Mouse (Mus musculus) Patski (cell line): ENCODE results near the gene Dennd1c. TPM values are rescaled to one million over a fixed set of nuclear protein-coding genes. Genes with fewer than 3 reads are reported as not detected.

Source experiments
- ATAC-seq: fragments of 100-300 bp; one replicate; pipeline ENCODE4 v1.8.0; 2021
- CTCF ChIA-PET: fragments of 350-600 bp; sonication (Branson Sonifier 250); formaldehyde crosslinking; loops from one replicate; lab custom pipeline; 2022; ENCODE audit warnings: inconsistent platforms; lab: Charles Lee
- POLR2A ChIA-PET: fragments of 350-600 bp; sonication (Branson Sonifier 250); formaldehyde crosslinking; loops from one replicate; lab custom pipeline; 2022; ENCODE audit warnings: antibody characterized with exemption, inconsistent platforms; lab: Charles Lee
- DNase-seq: peaks from one replicate; pipeline ENCODE4 v3.0.0-alpha.2; 2011; ENCODE audit warnings: low read depth, low spot score
- H3K27me3 ChIP-seq: fragments of 371-371 bp; one replicate; pipeline ENCODE4 v1.5.1; 2021
- CTCF ChIP-seq: fragments of 100-300 bp; IDR thresholded peaks from one replicate; pipeline ENCODE4 v1.5.1; 2021
- in situ Hi-C: fragments of 300-500 bp; cut with MboI; formaldehyde crosslinking; loops from 3 replicates; pipeline ENCODE4 v1.11.1; 2018; ENCODE audit warnings: low pct_unique_long_range_greater_than_20kb, mixed read lengths
- polyA plus RNA-seq: library from polyadenylated mRNA; unstranded; gene quantifications from one replicate; pipeline ENCODE4 v1.2.3, GENCODE M21; 2021

Gene Dennd1c
- 2.7 TPM for polyA plus RNA-seq

- no peaks in the 10 kb centered on the region for H3K27me3 ChIP-seq
- no peak for DNase-seq
- no peak for ATAC-seq
- TF ChIP-seq CTCF, result no peak
- in situ Hi-C loops, result no loop called here
- ChIA-PET POLR2A (no interaction called here), CTCF (interaction anchor here (1.1 kb wide), 1 partner anchor 141 kb away, joined by 3 read pairs; no protein-coding TSS in a partner anchor)
These were observed at the start of gene Dennd1c for GRCm38 (mm10) chr17:57078336-57078735. Gene Dennd1c (minus strand): TSS chr17:57078514.

GRCm38 (mm10) chr17:57125853-57126622 lies 47.7 kb upstream of the Dennd1c start:
- ChIA-PET CTCF (no interaction called here), POLR2A (no interaction called here)
- no peak for TF ChIP-seq CTCF

DNA sequence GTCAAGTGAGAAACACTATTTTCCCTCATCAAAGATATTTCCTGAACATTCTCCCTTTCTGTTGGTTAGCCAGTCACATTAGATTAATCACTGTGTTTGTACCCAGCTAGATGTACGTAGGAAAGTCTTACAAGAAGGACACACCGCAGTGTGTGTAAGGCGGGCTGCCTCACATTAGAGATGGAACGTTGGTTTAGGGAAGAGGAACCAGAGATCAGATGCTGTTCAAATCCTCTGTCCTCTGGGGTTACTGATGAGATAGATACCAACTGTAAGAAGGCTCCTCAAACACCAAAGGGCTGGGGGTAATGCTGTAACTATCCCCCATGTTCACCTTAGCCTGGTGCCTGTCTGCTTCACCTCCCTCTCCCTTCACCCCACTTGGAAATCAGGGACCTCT lies 46.5 kb upstream of the Dennd1c start:
- in situ Hi-C loops, result no loop called here
- no peak for DNase-seq
- H3K27me3 ChIP-seq, result peaks cover 3% of the 10 kb centered on the region
- no peak for TF ChIP-seq CTCF
- POLR2A ChIA-PET, result no interaction called here
- CTCF ChIA-PET, result no interaction called here
- no peak for ATAC-seq

More at GRCm38 (mm10) chr17:57125853-57126622, 47.7 kb upstream of the Dennd1c start:
- ATAC-seq, result no peak
- in situ Hi-C loops, result no loop called here
- DNase-seq, result no peak
- peaks cover 3% of the 10 kb centered on the region for H3K27me3 ChIP-seq

DNA sequence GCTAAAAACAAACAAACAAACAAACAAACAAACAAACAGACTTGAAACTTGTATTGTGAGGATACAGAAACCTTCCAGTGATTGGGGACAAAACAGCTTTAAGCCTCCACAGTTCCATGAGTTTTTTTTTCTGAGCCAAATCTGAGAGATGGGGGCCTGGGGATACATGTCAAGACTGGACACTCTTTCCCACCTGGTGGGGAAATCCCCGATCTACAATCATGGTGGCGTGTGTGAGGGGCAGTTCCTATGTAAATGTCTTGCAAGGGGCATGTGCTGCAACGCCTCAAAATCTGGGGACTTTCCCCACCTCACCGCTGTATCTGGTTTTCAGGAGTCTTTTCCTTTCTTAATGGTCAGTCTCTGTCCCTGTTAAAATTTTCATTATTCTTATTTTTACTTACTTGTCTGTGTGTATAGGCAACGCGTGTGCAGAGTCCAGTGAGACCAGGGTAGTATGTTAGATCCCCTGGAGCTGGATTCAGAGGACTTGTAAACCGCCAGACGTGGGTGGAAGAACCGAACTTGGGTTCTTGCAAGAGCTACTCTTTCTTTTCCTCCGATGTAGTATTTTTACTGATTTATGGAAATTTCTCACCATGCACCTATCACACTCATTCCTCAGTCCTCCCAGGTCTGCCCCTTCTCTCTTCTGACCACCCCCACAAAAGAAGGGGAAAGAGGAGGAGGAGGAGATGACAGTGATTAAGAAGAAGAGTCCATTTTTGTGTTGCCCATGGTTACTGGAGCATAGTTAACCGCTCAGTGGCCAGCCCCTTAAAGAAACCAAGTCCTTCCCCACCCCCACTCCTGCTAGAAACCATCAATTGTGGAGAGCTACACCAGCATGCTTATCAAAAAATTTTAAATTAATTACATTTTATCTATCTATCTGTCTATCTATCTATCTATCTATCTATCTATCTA lies 45.1 kb upstream of the Dennd1c start:
- no peak for TF ChIP-seq CTCF
- POLR2A ChIA-PET, result no interaction called here
- H3K27me3 ChIP-seq, result no peaks in the 10 kb centered on the region
- in situ Hi-C loops, result no loop called here
- ATAC-seq (no peak), DNase-seq (no peak)
- CTCF ChIA-PET, result interaction anchor here (0.7 kb wide), 1 partner anchor 56 kb away, joined by 3 read pairs; no protein-coding TSS in a partner anchor

DNA sequence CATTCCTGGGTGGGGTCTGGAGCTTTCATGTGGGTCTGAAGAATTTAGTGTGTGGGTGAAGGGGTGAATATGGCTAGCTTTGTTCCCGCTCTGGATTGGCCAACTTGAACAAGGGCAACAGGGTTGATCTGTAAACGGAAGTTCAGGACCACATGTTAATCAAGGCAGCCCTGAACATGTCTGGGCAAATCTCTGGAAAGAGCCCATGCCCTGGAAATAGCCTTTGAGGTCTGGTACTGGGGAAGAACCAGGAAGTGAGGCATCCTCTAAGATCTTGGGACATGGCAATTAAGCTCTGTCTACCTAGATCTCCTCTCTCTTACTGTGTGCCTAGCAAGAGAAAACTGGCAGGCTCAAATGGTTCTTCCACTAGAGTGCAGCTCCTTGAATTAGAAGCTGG lies 43.5 kb upstream of the Dennd1c start:
- DNase-seq (no peak), ATAC-seq (no peak)
- no peak for TF ChIP-seq CTCF
- POLR2A ChIA-PET, result no interaction called here
- CTCF ChIA-PET, result no interaction called here
- H3K27me3 ChIP-seq, result peaks cover 14% of the 10 kb centered on the region
- in situ Hi-C loops, result no loop called here

DNA sequence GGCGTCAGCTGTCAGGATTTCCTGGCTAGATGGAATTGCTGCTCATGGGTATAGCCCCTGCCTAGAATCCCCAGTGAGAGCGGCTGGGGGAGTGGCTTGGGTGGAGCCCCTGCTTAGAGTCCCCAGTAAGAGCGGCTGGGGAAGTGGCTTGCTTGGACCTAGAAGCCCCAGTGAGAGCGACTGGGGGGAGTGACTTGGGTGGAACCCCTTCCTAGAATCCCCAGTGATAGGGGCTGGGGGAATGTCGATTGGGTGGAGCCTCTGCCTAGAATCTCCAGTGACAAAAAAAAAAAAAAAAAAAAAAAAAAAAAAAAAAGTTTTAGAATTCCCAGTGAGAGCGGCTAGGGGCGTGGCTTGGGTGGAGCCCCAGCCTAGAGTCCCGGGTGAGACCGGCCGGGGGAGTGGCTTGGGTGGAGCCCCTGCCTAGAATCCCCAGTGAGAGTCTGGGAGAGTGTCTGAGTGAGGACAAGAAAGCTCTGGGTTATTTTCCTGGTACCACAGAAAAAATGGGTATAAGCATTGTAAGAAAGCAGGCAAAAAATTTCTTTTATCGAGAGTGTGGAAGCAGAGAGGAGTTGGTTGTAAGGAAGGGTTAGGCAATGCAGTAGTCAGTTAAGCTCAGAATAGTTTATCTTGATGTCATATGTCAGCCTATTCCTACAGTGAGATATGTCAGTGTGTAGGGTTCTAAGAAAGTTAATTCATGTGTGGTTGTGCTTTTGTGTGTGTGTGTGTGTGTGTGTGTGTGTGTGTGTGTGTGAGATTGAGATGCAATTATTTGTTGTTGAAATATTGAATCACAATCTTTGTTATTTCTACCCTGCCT lies 40.4 kb upstream of the Dennd1c start:
- POLR2A ChIA-PET, result no interaction called here
- peaks cover 16% of the 10 kb centered on the region for H3K27me3 ChIP-seq
- no peak for TF ChIP-seq CTCF
- in situ Hi-C loops, result no loop called here
- CTCF ChIA-PET, result no interaction called here
- DNase-seq (no peak), ATAC-seq (no peak)

DNA sequence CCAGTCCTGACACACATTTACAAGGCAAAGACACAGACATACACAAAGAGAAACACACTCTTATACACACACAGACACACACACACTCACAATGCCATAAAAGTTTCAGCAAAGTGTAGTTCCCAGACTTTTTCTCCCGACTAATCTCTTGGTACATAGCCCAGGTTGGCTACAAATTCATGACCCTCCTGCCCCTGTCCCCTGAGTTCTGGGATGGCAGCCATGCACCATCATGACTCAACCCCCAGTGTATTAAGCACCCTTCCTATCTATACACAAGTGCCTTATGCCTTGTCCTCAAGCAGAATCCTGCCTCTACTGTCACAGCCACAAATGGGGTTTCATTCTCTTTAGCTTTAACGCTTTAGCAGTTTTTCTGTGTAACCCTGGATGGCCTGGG lies 38.5 kb upstream of the Dennd1c start:
- no peak for TF ChIP-seq CTCF
- in situ Hi-C loops, result no loop called here
- ChIA-PET CTCF (no interaction called here), POLR2A (no interaction called here)
- ATAC-seq (no peak), DNase-seq (no peak)
- H3K27me3 ChIP-seq, result peaks cover 16% of the 10 kb centered on the region

GRCm38 (mm10) chr17:57112768-57113474 lies 34.6 kb upstream of the Dennd1c start:
- DNase-seq, result no peak
- no peak for TF ChIP-seq CTCF
- POLR2A ChIA-PET, result interaction anchor here (1.2 kb wide), 1 partner anchor 10 kb away, joined by 9 read pairs; no protein-coding TSS in a partner anchor
- in situ Hi-C loops, result no loop called here
- no peak for ATAC-seq
- CTCF ChIA-PET, result no interaction called here
- H3K27me3 ChIP-seq, result peaks cover 13% of the 10 kb centered on the region

- CTCF ChIA-PET, result interaction anchor here (0.9 kb wide), 1 partner anchor 9 kb away, joined by 3 read pairs; no protein-coding TSS in a partner anchor
- POLR2A ChIA-PET, result interaction anchor here (0.6 kb wide), 1 partner anchor 36 kb away, joined by 6 read pairs; no protein-coding TSS in a partner anchor
These were observed 31.7 kb upstream of the Dennd1c start for GRCm38 (mm10) chr17:57110005-57110404.

More at GRCm38 (mm10) chr17:57110005-57110404, 31.7 kb upstream of the Dennd1c start:
- no peak for ATAC-seq
- no peak for DNase-seq
- no peaks in the 10 kb centered on the region for H3K27me3 ChIP-seq
- in situ Hi-C loops, result no loop called here
- no peak for TF ChIP-seq CTCF
